Mouse (Mus musculus): Measurements from ENCODE around the gene Plekha6.

GRCm38 (mm10) chr1:133213901-133214300 is 49.9 kb downstream of the Plekha6 start:
- no peak for TF ChIP-seq CTCF (conservative IDR thresholded peaks at IDR 0.05; ENCODE audit: low read length)
- TF ChIP-seq POU5F1 (IDR thresholded peaks at IDR 0.05; ENCODE audit: borderline replicate concordance, low read length) = no peak

All from E14TG2a.4 (cell line).